Mouse (Mus musculus): ENCODE measurements around the gene Lman2. TPM values are rescaled to one million over a fixed set of nuclear protein-coding genes. Genes with fewer than 3 reads are reported as not detected.

Lman2 gene
- polyA plus RNA-seq, 1 experiment from 2014 or later = 57.1 TPM

DNA sequence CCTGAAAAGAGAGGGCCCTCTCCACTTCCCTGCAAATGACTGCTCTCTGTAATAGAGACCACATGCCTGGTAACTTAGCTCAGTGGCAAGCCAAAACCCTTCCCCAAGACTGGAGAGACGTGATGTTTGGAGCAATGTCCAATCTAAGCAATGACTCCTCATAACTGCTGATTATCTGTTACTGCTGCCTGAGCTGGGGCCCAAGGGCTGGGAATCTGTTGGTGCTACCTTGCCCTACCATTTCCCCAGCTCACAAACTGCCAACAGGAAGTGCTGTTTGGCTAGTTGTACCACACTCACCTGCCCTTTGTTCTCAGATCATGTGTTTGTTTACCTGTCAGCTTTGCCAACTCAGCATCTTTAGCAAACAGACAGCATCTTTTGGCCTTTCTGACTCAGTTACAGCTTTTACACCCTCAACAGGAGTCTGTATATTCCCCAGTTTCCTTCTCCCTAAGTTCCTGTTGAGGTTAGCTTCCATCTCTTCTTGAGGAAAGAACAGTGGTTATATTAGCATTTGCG is 47.6 kb downstream of the Lman2 start:
- no peak overlapping the region for H3K9ac ChIP-seq
- H3K4me1 ChIP-seq = no peaks in the 10 kb centered on the region
- H3K9me3 ChIP-seq = no peaks in the 10 kb centered on the region
- ATAC-seq (replicated peaks) = no peak
- 86% methylated on average over 2 of the region's 2 CpGs for WGBS
- H3K4me2 ChIP-seq = no peak overlapping the region
- H3K36me3 ChIP-seq (replicated peaks) = peaks cover 57% of the 10 kb centered on the region
- no peaks in the 10 kb centered on the region for H3K27me3 ChIP-seq (replicated peaks)
- H3K4me3 ChIP-seq = no peak overlapping the region
- H3K27ac ChIP-seq = no peak overlapping the region

DNA sequence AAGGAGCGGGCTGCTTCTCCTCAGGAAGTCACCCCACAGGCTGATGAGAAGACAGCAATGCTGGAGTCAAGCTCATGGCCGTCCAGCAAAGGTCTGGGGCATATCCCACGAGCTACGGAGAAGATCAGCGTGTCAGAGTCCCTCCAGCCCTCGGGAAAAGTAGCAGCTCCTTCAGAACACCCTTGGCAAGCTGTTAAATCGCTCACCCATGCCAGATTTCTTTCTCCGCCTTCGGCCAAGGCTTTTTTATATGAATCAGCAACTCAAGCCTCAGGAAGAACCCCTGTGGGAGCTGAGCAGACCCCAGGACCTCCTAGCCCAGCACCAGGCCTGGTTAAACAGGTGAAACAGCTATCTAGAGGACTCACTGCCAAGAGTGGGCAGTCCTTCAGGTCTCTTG is 49.5 kb downstream of the Lman2 start:
- H3K36me3 ChIP-seq (replicated peaks) = peaks cover 53% of the 10 kb centered on the region
- ATAC-seq (replicated peaks) = no peak

DNA sequence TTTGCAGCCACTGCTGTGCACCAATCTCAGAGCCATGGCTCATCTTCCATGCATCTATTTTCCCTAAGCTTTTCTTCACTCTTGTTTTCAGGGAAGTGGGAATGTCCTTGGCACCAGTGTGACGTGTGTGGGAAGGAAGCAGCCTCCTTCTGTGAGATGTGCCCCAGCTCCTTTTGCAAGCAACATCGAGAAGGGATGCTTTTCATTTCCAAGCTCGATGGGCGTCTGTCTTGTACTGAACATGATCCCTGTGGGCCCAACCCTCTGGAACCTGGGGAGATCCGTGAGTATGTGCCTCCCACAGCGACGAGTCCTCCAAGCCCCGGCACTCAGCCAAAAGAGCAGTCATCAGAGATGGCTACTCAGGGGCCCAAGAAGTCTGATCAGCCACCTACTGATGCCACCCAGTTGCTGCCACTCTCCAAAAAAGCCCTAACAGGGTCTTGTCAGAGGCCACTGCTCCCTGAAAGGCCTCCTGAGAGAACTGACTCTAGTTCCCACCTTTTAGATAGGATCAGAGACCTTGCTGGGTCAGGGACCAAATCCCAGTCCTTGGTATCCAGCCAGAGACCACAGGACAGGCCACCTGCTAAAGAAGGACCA is 50.5 kb downstream of the Lman2 start:
- Histone ChIP-seq H3K4me2 (no peak overlapping the region), H3K9me3 (no peaks in the 10 kb centered on the region), H3K4me1 (no peaks in the 10 kb centered on the region), H3K27me3 (replicated peaks) (no peaks in the 10 kb centered on the region), H3K4me3 (no peak overlapping the region), H3K27ac (no peak overlapping the region), H3K36me3 (replicated peaks) (peaks cover 58% of the 10 kb centered on the region), H3K9ac (no peak overlapping the region)
- no peak for ATAC-seq (replicated peaks)
- WGBS = 95% methylated on average over 8 of the region's 8 CpGs

More for the DNA sequence above, 49.5 kb downstream of the Lman2 start:
- H3K9me3 ChIP-seq = no peaks in the 10 kb centered on the region
- H3K27me3 ChIP-seq (replicated peaks) = no peaks in the 10 kb centered on the region
- H3K4me3 ChIP-seq = no peak overlapping the region
- H3K27ac ChIP-seq = no peak overlapping the region
- H3K4me1 ChIP-seq = no peaks in the 10 kb centered on the region
- WGBS = 93% methylated on average over 9 of the region's 9 CpGs
- H3K4me2 ChIP-seq = no peak overlapping the region
- no peak overlapping the region for H3K9ac ChIP-seq

DNA sequence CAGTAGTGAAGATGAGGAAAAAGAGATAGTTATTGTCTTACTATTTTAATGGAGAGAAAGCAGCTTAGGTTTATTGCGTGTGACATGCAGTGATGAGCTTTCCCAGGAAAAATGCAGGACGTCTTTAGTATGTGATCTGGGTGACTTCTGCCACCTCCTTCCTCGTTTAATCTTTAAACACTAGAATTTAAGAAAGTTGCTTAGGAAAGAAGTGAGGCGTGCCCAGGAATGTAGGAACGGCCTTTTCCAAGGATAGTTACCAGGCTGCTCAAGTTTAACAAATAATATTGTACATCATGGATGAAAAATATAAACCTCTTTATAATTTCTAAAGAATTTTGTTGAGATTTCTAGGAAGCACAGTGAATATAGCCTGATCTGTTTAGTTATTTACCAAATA is 61.7 kb downstream of the Lman2 start:
- no peaks in the 10 kb centered on the region for H3K4me1 ChIP-seq
- H3K4me3 ChIP-seq = no peak overlapping the region
- no peak overlapping the region for H3K9ac ChIP-seq
- H3K27ac ChIP-seq = no peak overlapping the region
- no peaks in the 10 kb centered on the region for H3K27me3 ChIP-seq (replicated peaks)
- no peak for ATAC-seq (replicated peaks)
- WGBS = 89% methylated on average over 5 of the region's 5 CpGs
- no peaks in the 10 kb centered on the region for H3K9me3 ChIP-seq
- H3K4me2 ChIP-seq = no peak overlapping the region
- peaks cover 51% of the 10 kb centered on the region for H3K36me3 ChIP-seq (replicated peaks)

DNA sequence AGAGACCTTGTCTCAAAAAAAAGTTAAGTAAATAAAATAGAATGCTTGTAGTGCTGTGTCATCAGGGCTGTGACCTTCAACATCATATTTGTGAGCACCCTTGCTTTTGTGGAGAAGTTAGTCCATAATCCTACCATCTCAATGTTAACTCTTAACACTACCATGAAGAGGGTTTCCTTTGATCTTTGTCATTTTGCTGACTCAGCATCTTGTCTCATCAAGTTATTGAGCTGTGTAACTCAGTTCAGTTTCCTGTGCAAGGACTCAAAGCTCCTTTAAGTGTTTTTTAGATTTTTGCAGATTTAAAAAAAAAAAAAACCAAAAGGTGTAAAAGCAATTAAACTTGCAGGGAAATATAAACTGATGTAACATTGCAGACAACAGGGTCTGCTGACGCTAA is 65.8 kb downstream of the Lman2 start:
- no peaks in the 10 kb centered on the region for H3K27me3 ChIP-seq (replicated peaks)
- no peak overlapping the region for H3K4me3 ChIP-seq
- ATAC-seq (replicated peaks) = no peak
- H3K9me3 ChIP-seq = no peaks in the 10 kb centered on the region
- H3K4me1 ChIP-seq = no peaks in the 10 kb centered on the region
- H3K9ac ChIP-seq = no peak overlapping the region
- no peak overlapping the region for H3K4me2 ChIP-seq
- 89% methylated on average over 1 of the region's 1 CpGs for WGBS
- H3K27ac ChIP-seq = no peak overlapping the region
- peaks cover 47% of the 10 kb centered on the region for H3K36me3 ChIP-seq (replicated peaks)

Other genes with a start within 250 kb of the Lman2 start
- gene Gm17617, start 229.2 kb downstream of the Lman2 start, polyA plus RNA-seq (2015; fragmentation: Nextera tagmentation; extraction: Ambion mirVana) = not detected in 2 replicates
- 0.37 and 0.50 TPM in 2 replicates for gene Fgfr4, start 210.1 kb downstream of the Lman2 start, polyA plus RNA-seq (2015; fragmentation: Nextera tagmentation; extraction: Ambion mirVana)
- gene Nsd1, start 153.0 kb downstream of the Lman2 start, polyA plus RNA-seq (2015; fragmentation: Nextera tagmentation; extraction: Ambion mirVana) = 59.1 and 64.3 TPM in 2 replicates
- 331 and 355 TPM in 2 replicates for gene Prelid1, start 42.3 kb downstream of the Lman2 start, polyA plus RNA-seq (2015; fragmentation: Nextera tagmentation; extraction: Ambion mirVana)
- 104 and 105 TPM in 2 replicates for gene Rab24, start 40.8 kb downstream of the Lman2 start, polyA plus RNA-seq (2015; fragmentation: Nextera tagmentation; extraction: Ambion mirVana)
- 7.6 and 11.8 TPM in 2 replicates for gene Mxd3, start 33.0 kb downstream of the Lman2 start, polyA plus RNA-seq (2015; fragmentation: Nextera tagmentation; extraction: Ambion mirVana)
- 0.34 and 0.52 TPM in 2 replicates for gene Rgs14, start 6.9 kb upstream of the Lman2 start, polyA plus RNA-seq (2015; fragmentation: Nextera tagmentation; extraction: Ambion mirVana)
- gene Slc34a1, start 35.4 kb upstream of the Lman2 start, polyA plus RNA-seq (2015; fragmentation: Nextera tagmentation; extraction: Ambion mirVana) = 0.05 TPM in 1 of 2 replicates, not detected in the other
- 0.43 and 0.45 TPM in 2 replicates for gene Pfn3, start 52.4 kb upstream of the Lman2 start, polyA plus RNA-seq (2015; fragmentation: Nextera tagmentation; extraction: Ambion mirVana)
- gene F12, start 64.0 kb upstream of the Lman2 start, polyA plus RNA-seq (2015; fragmentation: Nextera tagmentation; extraction: Ambion mirVana) = 0.09 and 0.14 TPM in 2 replicates
- gene Grk6, start 82.3 kb upstream of the Lman2 start, polyA plus RNA-seq (2015; fragmentation: Nextera tagmentation; extraction: Ambion mirVana) = 40.8 and 41.4 TPM in 2 replicates
- 5.5 and 5.7 TPM in 2 replicates for gene Prr7, start 101.5 kb upstream of the Lman2 start, polyA plus RNA-seq (2015; fragmentation: Nextera tagmentation; extraction: Ambion mirVana)
- 622 and 645 TPM in 2 replicates for gene Dbn1, start 125.3 kb upstream of the Lman2 start, polyA plus RNA-seq (2015; fragmentation: Nextera tagmentation; extraction: Ambion mirVana)
- gene Pdlim7, start 150.9 kb upstream of the Lman2 start, polyA plus RNA-seq (2015; fragmentation: Nextera tagmentation; extraction: Ambion mirVana) = 167 and 171 TPM in 2 replicates
- gene Dok3, start 166.5 kb upstream of the Lman2 start, polyA plus RNA-seq (2015; fragmentation: Nextera tagmentation; extraction: Ambion mirVana) = 5.6 and 6.4 TPM in 2 replicates
- gene Ddx41, start 173.9 kb upstream of the Lman2 start, polyA plus RNA-seq (2015; fragmentation: Nextera tagmentation; extraction: Ambion mirVana) = 61.2 and 63.6 TPM in 2 replicates
- 62.9 and 65.2 TPM in 2 replicates for gene Fam193b, start 208.3 kb upstream of the Lman2 start, polyA plus RNA-seq (2015; fragmentation: Nextera tagmentation; extraction: Ambion mirVana)
- gene Tmed9, start 210.9 kb upstream of the Lman2 start, polyA plus RNA-seq (2015; fragmentation: Nextera tagmentation; extraction: Ambion mirVana) = 93.5 and 93.8 TPM in 2 replicates
- 48.6 and 51.4 TPM in 2 replicates for gene B4galt7, start 237.1 kb upstream of the Lman2 start, polyA plus RNA-seq (2015; fragmentation: Nextera tagmentation; extraction: Ambion mirVana)

All from midbrain, embryonic 15.5 days (tissue).